Mouse (Mus musculus): ENCODE data around the gene Gm47996. TPM values are rescaled to one million over a fixed set of nuclear protein-coding genes. Genes with fewer than 3 reads are reported as not detected.

The Gm47996 gene
- polyA plus RNA-seq, 1 experiment from 2014 or later: 0.32 TPM

DNA sequence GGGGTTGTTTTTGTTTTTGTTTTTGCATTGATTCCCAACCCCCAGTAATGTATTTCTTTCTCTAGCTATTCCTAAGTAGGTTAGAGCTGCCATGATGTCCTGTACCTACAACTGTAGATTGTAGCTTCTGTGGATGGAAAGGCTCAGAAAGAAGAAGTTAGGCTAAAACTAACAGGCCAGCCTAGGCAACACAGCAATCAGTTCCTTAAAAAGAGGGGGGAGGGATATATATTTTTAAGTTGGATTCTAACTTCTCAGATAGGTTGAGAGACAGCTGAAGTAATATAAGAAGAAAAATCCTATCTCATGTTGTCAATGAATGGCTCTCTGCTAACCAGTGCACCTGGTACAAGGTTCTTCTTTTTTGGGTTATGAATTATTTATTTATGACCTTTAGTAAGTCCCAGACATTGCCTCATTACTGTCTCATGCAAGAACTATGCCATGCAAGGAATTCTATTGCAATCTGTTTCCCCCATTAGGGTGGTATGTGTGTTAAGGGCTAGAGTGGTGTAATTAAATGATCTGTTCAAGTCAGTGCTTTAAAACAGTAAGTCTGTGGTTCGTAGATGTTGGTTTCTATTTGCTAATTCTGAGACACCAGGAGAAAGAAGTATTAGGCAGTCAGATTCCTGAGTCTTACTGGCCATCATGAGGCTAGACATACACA is 18.5 kb downstream of the Gm47996 start:
- Histone ChIP-seq H3K36me3 (no peaks in the 10 kb centered on the region), H3K9me3 (replicated peaks) (no peaks in the 10 kb centered on the region), H3K27me3 (replicated peaks) (no peaks in the 10 kb centered on the region), H3K4me3 (no peak overlapping the region), H3K27ac (ENCODE audit: poor library complexity, severe bottlenecking) (no peak overlapping the region), H3K9ac (no peak overlapping the region), H3K4me1 (replicated peaks) (peaks cover 2% of the 10 kb centered on the region), H3K4me2 (no peak overlapping the region)
- ATAC-seq (ENCODE audit: insufficient number of reproducible peaks, low FRiP score): no peak
- 77% methylated on average over 1 of the region's 1 CpGs for WGBS

DNA sequence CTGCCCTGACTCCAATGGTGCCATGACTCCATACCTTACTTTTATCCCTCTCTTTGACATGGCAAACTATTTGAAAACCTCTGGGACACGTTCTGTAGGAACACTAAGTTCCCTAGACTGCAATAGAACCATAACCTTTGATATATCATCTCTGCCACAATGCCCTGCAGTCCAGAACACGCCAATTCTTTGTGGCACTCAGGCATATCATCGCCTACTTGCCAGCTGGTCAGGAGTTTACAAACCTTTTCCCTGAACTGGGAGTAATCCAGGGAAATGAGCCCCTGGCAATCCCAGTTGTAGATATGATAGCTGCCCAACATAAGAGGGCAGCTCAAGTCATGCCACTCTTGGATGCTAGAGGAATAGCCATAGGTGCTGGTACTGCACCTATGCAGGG is 22.4 kb downstream of the Gm47996 start:
- no peak for ATAC-seq (ENCODE audit: insufficient number of reproducible peaks, low FRiP score)
- H3K9me3 ChIP-seq (replicated peaks): no peaks in the 10 kb centered on the region
- H3K9ac ChIP-seq: no peak overlapping the region
- no peaks in the 10 kb centered on the region for H3K36me3 ChIP-seq
- WGBS: 88% methylated on average over 3 of the region's 3 CpGs
- no peak overlapping the region for H3K4me2 ChIP-seq
- H3K27ac ChIP-seq (ENCODE audit: poor library complexity, severe bottlenecking): no peak overlapping the region
- no peaks in the 10 kb centered on the region for H3K27me3 ChIP-seq (replicated peaks)
- H3K4me3 ChIP-seq: no peak overlapping the region
- peaks cover 11% of the 10 kb centered on the region for H3K4me1 ChIP-seq (replicated peaks)

GRCm38 (mm10) chr1:151233756-151234155 is 23.8 kb downstream of the Gm47996 start:
- H3K27ac ChIP-seq (ENCODE audit: poor library complexity, severe bottlenecking): no peak overlapping the region
- no peaks in the 10 kb centered on the region for H3K27me3 ChIP-seq (replicated peaks)
- 61% methylated on average over 3 of the region's 3 CpGs for WGBS
- no peak overlapping the region for H3K4me3 ChIP-seq
- H3K4me1 ChIP-seq (replicated peaks): peaks cover 13% of the 10 kb centered on the region
- H3K36me3 ChIP-seq: no peaks in the 10 kb centered on the region
- no peaks in the 10 kb centered on the region for H3K9me3 ChIP-seq (replicated peaks)
- H3K4me2 ChIP-seq: no peak overlapping the region
- no peak overlapping the region for H3K9ac ChIP-seq
- no peak for ATAC-seq (ENCODE audit: insufficient number of reproducible peaks, low FRiP score)

DNA sequence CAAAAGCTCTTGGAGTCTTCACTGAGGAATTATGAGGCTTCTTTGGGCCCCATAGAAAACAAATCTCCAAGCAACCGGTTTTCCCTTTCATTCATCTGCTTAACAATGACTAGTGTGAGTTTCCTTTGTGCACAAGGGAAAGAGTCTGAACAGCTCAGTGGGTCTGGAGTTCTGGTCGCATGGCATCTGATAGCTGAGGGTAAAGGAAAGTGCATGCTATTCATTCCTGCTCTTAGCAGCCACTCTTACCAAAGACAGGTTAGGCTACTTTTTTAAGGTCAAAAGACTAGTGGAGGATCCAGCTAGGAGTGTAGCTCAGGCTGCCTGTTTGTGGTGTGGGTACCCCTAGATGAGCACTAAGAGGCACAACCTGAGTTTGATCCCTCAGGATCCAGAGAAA is 25.6 kb downstream of the Gm47996 start:
- Histone ChIP-seq H3K9ac (no peak overlapping the region), H3K27me3 (replicated peaks) (no peaks in the 10 kb centered on the region), H3K36me3 (no peaks in the 10 kb centered on the region), H3K9me3 (replicated peaks) (peaks cover 5% of the 10 kb centered on the region; the same call in 1 of the 2 replicates), H3K4me2 (no peak overlapping the region), H3K4me1 (replicated peaks) (peaks cover 13% of the 10 kb centered on the region), H3K4me3 (no peak overlapping the region), H3K27ac (ENCODE audit: poor library complexity, severe bottlenecking) (no peak overlapping the region)
- 33% methylated on average over 2 of the region's 2 CpGs for WGBS
- no peak for ATAC-seq (ENCODE audit: insufficient number of reproducible peaks, low FRiP score)

DNA sequence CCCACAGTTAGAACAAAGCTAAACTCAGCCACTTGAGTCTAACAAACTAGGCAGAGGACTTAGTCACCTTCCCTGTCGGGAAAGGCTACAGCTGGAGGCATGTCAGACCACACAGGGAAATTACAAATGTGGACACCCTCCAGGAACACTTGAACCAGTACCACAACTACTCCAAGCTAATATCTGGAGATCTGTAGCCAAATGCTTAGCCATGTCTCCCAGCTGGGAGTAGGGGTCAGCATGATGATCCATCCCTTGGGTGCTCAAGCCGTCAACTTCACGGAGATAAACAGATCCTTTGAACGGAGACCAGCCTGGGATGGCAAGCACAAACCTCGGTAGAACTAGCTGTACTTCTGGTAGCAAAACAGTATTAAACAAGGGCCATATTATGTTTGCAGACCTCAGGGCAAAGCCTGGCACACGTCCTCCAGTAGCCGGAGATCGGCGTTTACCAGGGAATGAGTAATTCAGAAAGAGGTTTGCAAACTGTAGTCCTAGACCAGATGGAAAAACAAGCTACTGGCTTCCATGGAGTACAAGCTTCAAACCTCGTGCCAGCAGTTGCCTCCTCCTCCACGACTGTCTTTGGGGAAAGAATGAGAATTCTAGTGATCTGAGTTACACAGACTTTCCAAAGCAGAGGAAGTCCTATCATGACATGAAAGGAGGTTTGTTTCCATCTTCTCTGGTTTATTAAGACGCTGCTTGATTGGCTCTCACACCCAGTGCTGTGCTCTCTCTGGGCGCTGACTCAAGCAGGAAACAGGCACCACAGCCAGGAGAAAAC is 26.4 kb downstream of the Gm47996 start:
- Histone ChIP-seq H3K9me3 (replicated peaks) (peaks cover 7% of the 10 kb centered on the region; the same call in 1 of the 2 replicates), H3K4me2 (no peak overlapping the region), H3K27me3 (replicated peaks) (no peaks in the 10 kb centered on the region), H3K4me3 (no peak overlapping the region), H3K36me3 (no peaks in the 10 kb centered on the region), H3K9ac (no peak overlapping the region), H3K27ac (ENCODE audit: poor library complexity, severe bottlenecking) (peak overlapping the region; percentile 74), H3K4me1 (replicated peaks) (peaks cover 13% of the 10 kb centered on the region)
- 57% methylated on average over 13 of the region's 13 CpGs for WGBS
- peak; percentile 79 for ATAC-seq (ENCODE audit: insufficient number of reproducible peaks, low FRiP score)

DNA sequence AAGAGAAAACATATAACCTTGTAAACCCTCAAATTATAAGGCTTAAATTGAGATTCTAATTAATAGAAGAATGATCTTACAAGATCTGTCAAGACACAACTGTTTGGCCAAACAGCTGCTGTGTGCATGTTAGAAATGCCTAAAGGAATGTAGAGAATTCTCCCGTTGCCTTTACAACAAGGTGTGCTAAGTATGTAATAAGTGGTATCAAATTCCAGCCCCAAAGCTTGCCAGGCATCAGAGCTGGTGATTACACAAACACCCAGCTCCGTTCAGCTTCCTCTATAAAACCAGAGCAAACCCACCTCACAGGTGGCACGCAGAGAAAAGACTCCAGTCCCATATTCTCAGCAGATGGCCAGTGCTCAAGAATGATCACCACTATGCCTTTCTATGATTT is 27.8 kb downstream of the Gm47996 start:
- H3K27ac ChIP-seq (ENCODE audit: poor library complexity, severe bottlenecking): no peak overlapping the region
- peaks cover 13% of the 10 kb centered on the region for H3K4me1 ChIP-seq (replicated peaks)
- H3K9me3 ChIP-seq (replicated peaks): peaks cover 7% of the 10 kb centered on the region; the same call in 1 of the 2 replicates
- WGBS: 60% methylated on average over 3 of the region's 3 CpGs
- no peaks in the 10 kb centered on the region for H3K36me3 ChIP-seq
- no peak overlapping the region for H3K4me2 ChIP-seq
- ATAC-seq (ENCODE audit: insufficient number of reproducible peaks, low FRiP score): no peak
- no peak overlapping the region for H3K9ac ChIP-seq
- no peak overlapping the region for H3K4me3 ChIP-seq
- H3K27me3 ChIP-seq (replicated peaks): no peaks in the 10 kb centered on the region

GRCm38 (mm10) chr1:151243332-151243731 is 33.4 kb downstream of the Gm47996 start:
- H3K27ac ChIP-seq (ENCODE audit: poor library complexity, severe bottlenecking): no peak overlapping the region
- H3K4me1 ChIP-seq (replicated peaks): no peaks in the 10 kb centered on the region
- no peak overlapping the region for H3K4me2 ChIP-seq
- WGBS: 84% methylated on average over 4 of the region's 4 CpGs
- H3K36me3 ChIP-seq: no peaks in the 10 kb centered on the region
- H3K9me3 ChIP-seq (replicated peaks): peaks cover 7% of the 10 kb centered on the region; the same call in 1 of the 2 replicates
- no peak overlapping the region for H3K9ac ChIP-seq
- no peak for ATAC-seq (ENCODE audit: insufficient number of reproducible peaks, low FRiP score)
- H3K27me3 ChIP-seq (replicated peaks): no peaks in the 10 kb centered on the region
- no peak overlapping the region for H3K4me3 ChIP-seq

GRCm38 (mm10) chr1:151244013-151244412 is 34.1 kb downstream of the Gm47996 start:
- Histone ChIP-seq H3K36me3 (no peaks in the 10 kb centered on the region), H3K4me3 (no peak overlapping the region), H3K9ac (no peak overlapping the region), H3K4me1 (replicated peaks) (no peaks in the 10 kb centered on the region), H3K27me3 (replicated peaks) (no peaks in the 10 kb centered on the region), H3K9me3 (replicated peaks) (peaks cover 7% of the 10 kb centered on the region; the same call in 1 of the 2 replicates), H3K27ac (ENCODE audit: poor library complexity, severe bottlenecking) (no peak overlapping the region), H3K4me2 (no peak overlapping the region)
- ATAC-seq (ENCODE audit: insufficient number of reproducible peaks, low FRiP score): no peak
- WGBS: 84% methylated on average over 5 of the region's 5 CpGs

DNA sequence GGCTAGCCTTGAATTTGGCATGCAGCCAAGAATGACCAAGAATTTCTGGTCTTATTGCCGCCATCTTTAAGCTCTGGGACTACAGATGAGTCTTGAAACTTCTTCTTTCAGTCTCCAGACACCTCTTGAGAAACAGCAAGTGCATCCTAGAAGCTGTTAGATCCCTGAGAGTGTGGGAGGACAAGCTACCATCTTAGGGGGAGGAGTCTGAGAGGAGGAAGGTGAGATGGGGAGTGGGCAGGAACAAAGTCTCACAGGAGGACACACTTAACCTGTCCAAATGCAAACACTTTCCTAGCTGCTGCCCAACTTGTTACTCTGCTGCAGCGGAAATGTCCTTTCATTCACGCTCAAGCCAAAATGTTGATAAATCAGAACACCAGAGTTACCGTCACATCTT is 34.8 kb downstream of the Gm47996 start:
- H3K36me3 ChIP-seq: no peaks in the 10 kb centered on the region
- no peaks in the 10 kb centered on the region for H3K4me1 ChIP-seq (replicated peaks)
- no peak overlapping the region for H3K9ac ChIP-seq
- H3K27me3 ChIP-seq (replicated peaks): no peaks in the 10 kb centered on the region
- no peak overlapping the region for H3K4me2 ChIP-seq
- H3K9me3 ChIP-seq (replicated peaks): peaks cover 7% of the 10 kb centered on the region; the same call in 1 of the 2 replicates
- no peak overlapping the region for H3K27ac ChIP-seq (ENCODE audit: poor library complexity, severe bottlenecking)
- H3K4me3 ChIP-seq: no peak overlapping the region
- WGBS: 82% methylated on average over 4 of the region's 4 CpGs
- no peak for ATAC-seq (ENCODE audit: insufficient number of reproducible peaks, low FRiP score)

DNA sequence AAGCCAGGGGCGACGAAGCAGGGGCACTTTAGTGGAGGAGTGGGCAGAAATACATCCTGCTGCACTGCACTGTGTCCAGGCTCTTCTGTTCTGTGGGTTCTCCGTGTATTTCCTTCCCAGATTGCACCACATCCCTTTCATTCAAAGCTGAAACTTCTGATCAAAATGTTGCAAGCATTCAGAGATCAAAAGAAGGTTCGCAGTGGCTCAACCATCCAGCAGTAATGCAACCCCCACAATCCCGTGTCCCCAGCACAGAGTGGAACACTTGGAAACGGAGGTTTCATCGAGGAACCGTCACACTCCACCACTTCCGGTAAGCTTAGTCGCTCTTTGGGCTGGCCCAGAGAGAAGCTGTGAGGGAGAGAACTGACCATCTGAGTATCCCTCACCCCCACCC is 35.2 kb downstream of the Gm47996 start:
- H3K36me3 ChIP-seq: no peaks in the 10 kb centered on the region
- H3K27me3 ChIP-seq (replicated peaks): no peaks in the 10 kb centered on the region
- H3K9ac ChIP-seq: no peak overlapping the region
- H3K9me3 ChIP-seq (replicated peaks): peaks cover 7% of the 10 kb centered on the region; the same call in 1 of the 2 replicates
- no peaks in the 10 kb centered on the region for H3K4me1 ChIP-seq (replicated peaks)
- no peak overlapping the region for H3K4me3 ChIP-seq
- WGBS: 83% methylated on average over 10 of the region's 10 CpGs
- no peak for ATAC-seq (ENCODE audit: insufficient number of reproducible peaks, low FRiP score)
- H3K4me2 ChIP-seq: no peak overlapping the region
- H3K27ac ChIP-seq (ENCODE audit: poor library complexity, severe bottlenecking): no peak overlapping the region

GRCm38 (mm10) chr1:151245846-151246245 is 35.9 kb downstream of the Gm47996 start:
- Histone ChIP-seq H3K4me1 (replicated peaks) (no peaks in the 10 kb centered on the region), H3K36me3 (no peaks in the 10 kb centered on the region), H3K9me3 (replicated peaks) (no peaks in the 10 kb centered on the region), H3K9ac (no peak overlapping the region), H3K27ac (ENCODE audit: poor library complexity, severe bottlenecking) (no peak overlapping the region), H3K27me3 (replicated peaks) (no peaks in the 10 kb centered on the region), H3K4me3 (no peak overlapping the region), H3K4me2 (no peak overlapping the region)
- WGBS: 68% methylated on average over 2 of the region's 2 CpGs
- no peak for ATAC-seq (ENCODE audit: insufficient number of reproducible peaks, low FRiP score)

All from heart, embryonic 12.5 days (tissue).